In genomic region chr12:73269933-73270332, GRCm38 (mm10) we compare ENCODE assay signal across 18 mouse cellular contexts. TPM values are rescaled to one million over a fixed set of nuclear protein-coding genes. Genes with fewer than 3 reads are reported as not detected.
DNase-seq lines count a peak whose midpoint lies in the region; ATAC-seq and TF ChIP-seq lines count a peak whose summit lies in the region.
"Had no signal": no experiment of that assay in that cellular context is flagged by ENCODE, and none has a peak within 500 bp of the region (broad histone marks: within the 10 kb centered on the region; RNA-seq: fewer than 3 reads in every experiment).

No protein-coding gene starts in this region.

- no peak for TF ChIP-seq POLR2A in liver, adult 2 months (IDR thresholded peaks at IDR 0.05; ENCODE audit: extremely low read depth, insufficient read depth, low read length)

- no peaks in the 10 kb centered on the region for H3K79me2 ChIP-seq in liver, adult 2 months (ENCODE audit: control insufficient read depth, insufficient read depth, low read length)

- no peak overlapping the region for H3K27ac ChIP-seq in heart, embryonic 11.5 days (ENCODE audit: low read depth, low read length)
- H3K27ac ChIP-seq in liver, adult 2 months (replicated peaks; ENCODE audit: insufficient read depth, low read depth, low read length): no peak overlapping the region
- H3K27ac ChIP-seq in limb, embryonic 11.5 days (replicated peaks; ENCODE audit: low read depth, low read length): 0 out of 2 replicates have a peak overlapping the region, but pooled peaks have one; percentile 14
- H3K27ac ChIP-seq in hindbrain, embryonic 14.5 days: no peak overlapping the region
- H3K27ac ChIP-seq: embryonic facial prominence, embryonic 15.5 days; forebrain, embryonic 13.5 days; liver, embryonic 12.5 days; neural tube, embryonic 13.5 days had no signal

- H3K9ac ChIP-seq in heart, embryonic 11.5 days (ENCODE audit: low read depth, low read length): no peak overlapping the region
- H3K9ac ChIP-seq in liver, adult 2 months (ENCODE audit: low read depth, low read length): no peak overlapping the region
- no peak overlapping the region for H3K9ac ChIP-seq in limb, embryonic 11.5 days (ENCODE audit: low read length)
- H3K9ac ChIP-seq in hindbrain, embryonic 14.5 days: no peak overlapping the region
- H3K9ac ChIP-seq: embryonic facial prominence, embryonic 15.5 days; forebrain, embryonic 13.5 days; liver, embryonic 12.5 days; lung, embryonic 14.5 days; neural tube, embryonic 13.5 days had no signal

- H3K9me3 ChIP-seq in heart, embryonic 11.5 days (replicated peaks; ENCODE audit: control insufficient read depth, low read length): no peaks in the 10 kb centered on the region
- H3K9me3 ChIP-seq in limb, embryonic 11.5 days (ENCODE audit: control insufficient read depth, low read length): no peaks in the 10 kb centered on the region
- H3K9me3 ChIP-seq in hindbrain, embryonic 14.5 days (ENCODE audit: control insufficient read depth, low read length): no peaks in the 10 kb centered on the region
- H3K9me3 ChIP-seq: embryonic facial prominence, embryonic 15.5 days; forebrain, embryonic 13.5 days; liver, embryonic 12.5 days; neural tube, embryonic 13.5 days had no signal

- H3K4me3 ChIP-seq in heart, embryonic 11.5 days (ENCODE audit: low read depth, low read length): no peak overlapping the region
- no peak overlapping the region for H3K4me3 ChIP-seq in liver, adult 2 months (ENCODE audit: insufficient read depth, low read depth, low read length)
- H3K4me3 ChIP-seq in limb, embryonic 11.5 days (ENCODE audit: low read depth, low read length): no peak overlapping the region
- H3K4me3 ChIP-seq in hindbrain, embryonic 14.5 days (replicated peaks; ENCODE audit: low read length): no peak overlapping the region
- H3K4me3 ChIP-seq: embryonic facial prominence, embryonic 15.5 days; forebrain, embryonic 13.5 days; liver, embryonic 12.5 days; neural tube, embryonic 13.5 days had no signal

- no peak for TF ChIP-seq CTCF in liver, adult 2 months (IDR thresholded peaks at IDR 0.05; ENCODE audit: low read depth, low read length)

- H3K27me3 ChIP-seq in heart, embryonic 11.5 days (ENCODE audit: control insufficient read depth, insufficient read depth, low read length): no peaks in the 10 kb centered on the region
- no peaks in the 10 kb centered on the region for H3K27me3 ChIP-seq in liver, adult 2 months (ENCODE audit: control insufficient read depth, insufficient read depth, low read length)
- no peaks in the 10 kb centered on the region for H3K27me3 ChIP-seq in limb, embryonic 11.5 days (ENCODE audit: control insufficient read depth, insufficient read depth, low read length)
- H3K27me3 ChIP-seq in hindbrain, embryonic 14.5 days (ENCODE audit: control insufficient read depth, insufficient read depth, low read length): no peaks in the 10 kb centered on the region
- H3K27me3 ChIP-seq: embryonic facial prominence, embryonic 15.5 days; forebrain, embryonic 13.5 days; liver, embryonic 12.5 days; neural tube, embryonic 13.5 days had no signal

- 88% methylated on average over 4 of the region's 4 CpGs for WGBS in heart, embryonic 11.5 days (ENCODE audit: insufficient replicate concordance)
- WGBS in liver, adult 2 months: 69% methylated on average over 4 of the region's 4 CpGs
- 35% methylated on average over 4 of the region's 4 CpGs for WGBS in limb, embryonic 11.5 days
- 93% methylated on average over 4 of the region's 4 CpGs for WGBS in hindbrain, embryonic 14.5 days

- no peaks in the 10 kb centered on the region for H3K4me1 ChIP-seq in heart, embryonic 11.5 days (ENCODE audit: control insufficient read depth, insufficient read depth, low read length)
- no peaks in the 10 kb centered on the region for H3K4me1 ChIP-seq in liver, adult 2 months (ENCODE audit: control insufficient read depth, insufficient read depth, low read length)
- H3K4me1 ChIP-seq in limb, embryonic 11.5 days (ENCODE audit: control insufficient read depth, insufficient read depth, low read length): peaks cover 15% of the 10 kb centered on the region
- no peaks in the 10 kb centered on the region for H3K4me1 ChIP-seq in hindbrain, embryonic 14.5 days (replicated peaks; ENCODE audit: control insufficient read depth, insufficient read depth, low read length)
- H3K4me1 ChIP-seq: embryonic facial prominence, embryonic 15.5 days; forebrain, embryonic 13.5 days; liver, embryonic 12.5 days; neural tube, embryonic 13.5 days had no signal

- no peak overlapping the region for H3K4me2 ChIP-seq in heart, embryonic 11.5 days
- no peak overlapping the region for H3K4me2 ChIP-seq in limb, embryonic 11.5 days (ENCODE audit: low read depth, severe bottlenecking)
- no peak overlapping the region for H3K4me2 ChIP-seq in hindbrain, embryonic 14.5 days (replicated peaks)
- H3K4me2 ChIP-seq: embryonic facial prominence, embryonic 15.5 days; forebrain, embryonic 13.5 days; liver, embryonic 12.5 days; lung, embryonic 14.5 days; midbrain, embryonic 11.5 days; neural tube, embryonic 13.5 days had no signal

- peak; percentile 92 for DNase-seq in heart, adult 11 months
- peak; percentile 30 for DNase-seq in liver, adult 2 months (ENCODE audit: extremely low read depth, low read depth, low spot score)
- no peak for DNase-seq in liver
- DNase-seq in limb, embryonic 11.5 days (ENCODE audit: low spot score): peak; percentile 43
- DNase-seq in frontal cortex, postnatal 10 days (ENCODE audit: low spot score in 2 of 2): no peak
- DNase-seq in hindbrain, embryonic 14.5 days (ENCODE audit: low spot score): no peak
- DNase-seq: adrenal gland, postnatal 36 days; cerebellum, adult 9-10 months; lung, embryonic 14.5 days; lung, postnatal 4 days; thymus, postnatal 14 days had no signal

- ATAC-seq in heart, embryonic 11.5 days (replicated peaks; ENCODE audit: insufficient number of reproducible peaks, low FRiP score, low TSS enrichment): no peak
- 0 out of 2 replicates have a peak, but pooled peaks have one; percentile 51 for ATAC-seq in limb, embryonic 11.5 days (ENCODE audit: insufficient number of reproducible peaks, low FRiP score, low TSS enrichment, low read depth)
- ATAC-seq in hindbrain, embryonic 14.5 days (ENCODE audit: low FRiP score): no peak
- ATAC-seq: forebrain, embryonic 13.5 days; intestine, embryonic 16.5 days; liver, embryonic 12.5 days had no signal

- H3K36me3 ChIP-seq in heart, embryonic 11.5 days (ENCODE audit: control insufficient read depth, insufficient read depth, low read length): no peaks in the 10 kb centered on the region; the same call in 1 of the 2 replicates
- H3K36me3 ChIP-seq in liver, adult 2 months (ENCODE audit: control insufficient read depth, insufficient read depth, low read length): peaks cover 3% of the 10 kb centered on the region; the same call in 1 of the 2 replicates
- H3K36me3 ChIP-seq in limb, embryonic 11.5 days (ENCODE audit: control insufficient read depth, insufficient read depth, low read length): no peaks in the 10 kb centered on the region
- no peaks in the 10 kb centered on the region; the same call in 1 of the 2 replicates for H3K36me3 ChIP-seq in hindbrain, embryonic 14.5 days (replicated peaks; ENCODE audit: control insufficient read depth, insufficient read depth)

RNA-seq across cellular contexts. Expression of gene Trmt5, which starts 16.6 kb away (rescaled TPM):
- 16.0 and 18.5 TPM in 2 replicates for polyA plus RNA-seq in heart, embryonic 11.5 days (2014; fragmentation: Nextera tagmentation; extraction: Ambion mirVana)
- 6.0 and 8.4 TPM in 2 replicates for total RNA-seq in liver, adult 2 months (2014; rRNA removed)
- polyA plus RNA-seq in liver, adult 2 months (2012; rRNA removed): 2.5 and 3.1 TPM in 2 replicates
- 25.0 and 25.3 TPM in 2 replicates for polyA plus RNA-seq in limb, embryonic 11.5 days (2014; fragmentation: Nextera tagmentation; extraction: Ambion mirVana)
- 16.9 and 18.4 TPM in 2 replicates for polyA plus RNA-seq in hindbrain, embryonic 14.5 days (2014; fragmentation: Nextera tagmentation; extraction: Ambion mirVana)

RNA-seq across cellular contexts. Expression of gene Slc38a6, which starts 16.6 kb away (rescaled TPM):
- polyA plus RNA-seq in heart, embryonic 11.5 days (2014; fragmentation: Nextera tagmentation; extraction: Ambion mirVana): 7.8 and 8.7 TPM in 2 replicates
- total RNA-seq in liver, adult 2 months (2014; rRNA removed): 8.1 and 11.2 TPM in 2 replicates
- polyA plus RNA-seq in liver, adult 2 months (2012; rRNA removed): 4.5 and 8.6 TPM in 2 replicates
- polyA plus RNA-seq in limb, embryonic 11.5 days (2014; fragmentation: Nextera tagmentation; extraction: Ambion mirVana): 13.5 and 14.1 TPM in 2 replicates
- 11.9 and 16.1 TPM in 2 replicates for polyA plus RNA-seq in hindbrain, embryonic 14.5 days (2014; fragmentation: Nextera tagmentation; extraction: Ambion mirVana)

Comparison
In these comparisons a context has a peak if more than half of its experiments do, and no peak if none do; other contexts are left out.
1. DNase-seq: peak in heart, adult 11 months (single experiment), liver, adult 2 months (single experiment) and limb, embryonic 11.5 days (single experiment); none in liver (single experiment), frontal cortex, postnatal 10 days (0 of 2) and hindbrain, embryonic 14.5 days (single experiment).